Mouse (Mus musculus): ENCODE measurements around the gene Fam107b. TPM values are rescaled to one million over a fixed set of nuclear protein-coding genes. Genes with fewer than 3 reads are reported as not detected.
A peak's percentile ranks its signal among the peaks of the same experiment; 100 is the strongest.

Fam107b gene
- polyA plus RNA-seq, 1 experiment, result 33.9 TPM

GRCm38 (mm10) chr2:3765957-3766783, 195.9 kb downstream of the Fam107b start:
- TF ChIP-seq CTCF (IDR thresholded peaks at IDR 0.05; ENCODE audit: borderline replicate concordance, extremely low read depth, insufficient read depth, insufficient read length), result no peak
- peak; percentile 30 for DNase-seq (ENCODE audit: low read depth)

- TF ChIP-seq POLR2A (IDR thresholded peaks at IDR 0.05; ENCODE audit: borderline replicate concordance, extremely low read depth, insufficient read depth, insufficient read length, poor library complexity, severe bottlenecking), result no peak
- TF ChIP-seq CTCF (IDR thresholded peaks at IDR 0.05; ENCODE audit: borderline replicate concordance, extremely low read depth, insufficient read depth, insufficient read length), result peak; percentile 90
- peak; percentile 88 for DNase-seq (ENCODE audit: low read depth)
These were observed 199.0 kb downstream of the Fam107b start for GRCm38 (mm10) chr2:3769260-3769659.

GRCm38 (mm10) chr2:3769786-3770318, 199.6 kb downstream of the Fam107b start:
- TF ChIP-seq CTCF (IDR thresholded peaks at IDR 0.05; ENCODE audit: borderline replicate concordance, extremely low read depth, insufficient read depth, insufficient read length), result no peak
- TF ChIP-seq POLR2A (IDR thresholded peaks at IDR 0.05; ENCODE audit: borderline replicate concordance, extremely low read depth, insufficient read depth, insufficient read length, poor library complexity, severe bottlenecking), result no peak
- DNase-seq (ENCODE audit: low read depth), result no peak

GRCm38 (mm10) chr2:3770383-3770782, 200.1 kb downstream of the Fam107b start:
- no peak for TF ChIP-seq CTCF (IDR thresholded peaks at IDR 0.05; ENCODE audit: borderline replicate concordance, extremely low read depth, insufficient read depth, insufficient read length)
- no peak for TF ChIP-seq POLR2A (IDR thresholded peaks at IDR 0.05; ENCODE audit: borderline replicate concordance, extremely low read depth, insufficient read depth, insufficient read length, poor library complexity, severe bottlenecking)
- DNase-seq (ENCODE audit: low read depth), result no peak

- no peak for TF ChIP-seq CTCF (IDR thresholded peaks at IDR 0.05; ENCODE audit: borderline replicate concordance, extremely low read depth, insufficient read depth, insufficient read length)
- no peak for TF ChIP-seq POLR2A (IDR thresholded peaks at IDR 0.05; ENCODE audit: borderline replicate concordance, extremely low read depth, insufficient read depth, insufficient read length, poor library complexity, severe bottlenecking)
- DNase-seq (ENCODE audit: low read depth), result no peak
These were observed 201.2 kb downstream of the Fam107b start for GRCm38 (mm10) chr2:3771483-3771882.

- TF ChIP-seq POLR2A (IDR thresholded peaks at IDR 0.05; ENCODE audit: borderline replicate concordance, extremely low read depth, insufficient read depth, insufficient read length, poor library complexity, severe bottlenecking) (no peak), CTCF (IDR thresholded peaks at IDR 0.05; ENCODE audit: borderline replicate concordance, extremely low read depth, insufficient read depth, insufficient read length) (no peak)
- DNase-seq (ENCODE audit: low read depth), result no peak
These were observed 202.8 kb downstream of the Fam107b start for GRCm38 (mm10) chr2:3773089-3773488.

GRCm38 (mm10) chr2:3775569-3775968, 205.3 kb downstream of the Fam107b start:
- no peak for TF ChIP-seq POLR2A (IDR thresholded peaks at IDR 0.05; ENCODE audit: borderline replicate concordance, extremely low read depth, insufficient read depth, insufficient read length, poor library complexity, severe bottlenecking)
- no peak for DNase-seq (ENCODE audit: low read depth)

- DNase-seq (ENCODE audit: low read depth), result no peak
- TF ChIP-seq CTCF (IDR thresholded peaks at IDR 0.05; ENCODE audit: borderline replicate concordance, extremely low read depth, insufficient read depth, insufficient read length) (no peak), POLR2A (IDR thresholded peaks at IDR 0.05; ENCODE audit: borderline replicate concordance, extremely low read depth, insufficient read depth, insufficient read length, poor library complexity, severe bottlenecking) (no peak)
These were observed 205.8 kb downstream of the Fam107b start for GRCm38 (mm10) chr2:3776045-3776444.

GRCm38 (mm10) chr2:3777696-3778095, 207.4 kb downstream of the Fam107b start:
- no peak for TF ChIP-seq CTCF (IDR thresholded peaks at IDR 0.05; ENCODE audit: borderline replicate concordance, extremely low read depth, insufficient read depth, insufficient read length)
- TF ChIP-seq POLR2A (IDR thresholded peaks at IDR 0.05; ENCODE audit: borderline replicate concordance, extremely low read depth, insufficient read depth, insufficient read length, poor library complexity, severe bottlenecking), result no peak
- DNase-seq (ENCODE audit: low read depth), result no peak

- no peak for TF ChIP-seq POLR2A (IDR thresholded peaks at IDR 0.05; ENCODE audit: borderline replicate concordance, extremely low read depth, insufficient read depth, insufficient read length, poor library complexity, severe bottlenecking)
- TF ChIP-seq CTCF (IDR thresholded peaks at IDR 0.05; ENCODE audit: borderline replicate concordance, extremely low read depth, insufficient read depth, insufficient read length), result no peak
- no peak for DNase-seq (ENCODE audit: low read depth)
These were observed 215.3 kb downstream of the Fam107b start for GRCm38 (mm10) chr2:3785546-3785945.

- DNase-seq (ENCODE audit: low read depth), result no peak
- TF ChIP-seq CTCF (IDR thresholded peaks at IDR 0.05; ENCODE audit: borderline replicate concordance, extremely low read depth, insufficient read depth, insufficient read length) (no peak), POLR2A (IDR thresholded peaks at IDR 0.05; ENCODE audit: borderline replicate concordance, extremely low read depth, insufficient read depth, insufficient read length, poor library complexity, severe bottlenecking) (no peak)
These were observed 217.6 kb downstream of the Fam107b start for GRCm38 (mm10) chr2:3787752-3788423.

- DNase-seq (ENCODE audit: low read depth), result no peak
These were observed 218.1 kb downstream of the Fam107b start for GRCm38 (mm10) chr2:3788424-3788786.

More at GRCm38 (mm10) chr2:3788424-3788786, 218.1 kb downstream of the Fam107b start:
- TF ChIP-seq CTCF (IDR thresholded peaks at IDR 0.05; ENCODE audit: borderline replicate concordance, extremely low read depth, insufficient read depth, insufficient read length) (no peak), POLR2A (IDR thresholded peaks at IDR 0.05; ENCODE audit: borderline replicate concordance, extremely low read depth, insufficient read depth, insufficient read length, poor library complexity, severe bottlenecking) (no peak)
